Mouse (Mus musculus): ENCODE measurements at regions not wholly inside any gene's neighbourhood (a gene's known extent, or its start where the extent isn't known, plus 50 kb on each side); places are given as distances from the start of the nearest gene placed in this dataset.

- peak; percentile 64 for DNase-seq (ENCODE audit: low spot score)
These were observed 365.1 kb downstream of the Dmrt2 start for GRCm38 (mm10) chr19:26037270-26037669.

- DNase-seq (ENCODE audit: low spot score), result no peak
These were observed 379.4 kb downstream of the Dmrt2 start for GRCm38 (mm10) chr19:26051478-26052215.

- DNase-seq (ENCODE audit: low spot score), result no peak
These were observed 387.5 kb downstream of the Dmrt2 start for GRCm38 (mm10) chr19:26059668-26060067.

- no peak for DNase-seq (ENCODE audit: low spot score)
These were observed 396.3 kb downstream of the Dmrt2 start for GRCm38 (mm10) chr19:26068553-26068952.

- DNase-seq (ENCODE audit: low spot score), result peak; percentile 31
These were observed 397.7 kb downstream of the Dmrt2 start for GRCm38 (mm10) chr19:26069908-26070307.

- no peak for DNase-seq (ENCODE audit: low spot score)
These were observed 416.1 kb downstream of the Dmrt2 start for GRCm38 (mm10) chr19:26088318-26088717.

GRCm38 (mm10) chr19:26091386-26091785, 419.2 kb downstream of the Dmrt2 start:
- DNase-seq (ENCODE audit: low spot score), result no peak

- DNase-seq (ENCODE audit: low spot score), result no peak
These were observed 421.6 kb downstream of the Dmrt2 start for GRCm38 (mm10) chr19:26093844-26094243.

GRCm38 (mm10) chr19:26114326-26114725, 442.1 kb downstream of the Dmrt2 start:
- DNase-seq (ENCODE audit: low spot score), result no peak

GRCm38 (mm10) chr19:26128423-26128822, 456.2 kb downstream of the Dmrt2 start:
- DNase-seq (ENCODE audit: low spot score), result no peak

GRCm38 (mm10) chr19:26134385-26134784, 462.2 kb downstream of the Dmrt2 start:
- no peak for DNase-seq (ENCODE audit: low spot score)

GRCm38 (mm10) chr19:26135398-26136104, 463.3 kb downstream of the Dmrt2 start:
- peak; percentile 81 for DNase-seq (ENCODE audit: low spot score)

GRCm38 (mm10) chr19:26140647-26141046, 464.2 kb upstream of the Smarca2 start:
- DNase-seq (ENCODE audit: low spot score), result no peak

- no peak for DNase-seq (ENCODE audit: low spot score)
These were observed 461.3 kb upstream of the Smarca2 start for GRCm38 (mm10) chr19:26143539-26143938.

- no peak for DNase-seq (ENCODE audit: low spot score)
These were observed 453.6 kb upstream of the Smarca2 start for GRCm38 (mm10) chr19:26151216-26151615.

GRCm38 (mm10) chr19:26164993-26165392, 439.9 kb upstream of the Smarca2 start:
- peak; percentile 27 for DNase-seq (ENCODE audit: low spot score)

GRCm38 (mm10) chr19:26181774-26182173, 423.1 kb upstream of the Smarca2 start:
- DNase-seq (ENCODE audit: low spot score), result peak; percentile 49

- DNase-seq (ENCODE audit: low spot score), result no peak
These were observed 419.8 kb upstream of the Smarca2 start for GRCm38 (mm10) chr19:26185012-26185411.

- no peak for DNase-seq (ENCODE audit: low spot score)
These were observed 414.0 kb upstream of the Smarca2 start for GRCm38 (mm10) chr19:26190803-26191202.

- peak; percentile 6 for DNase-seq (ENCODE audit: low spot score)
These were observed 411.2 kb upstream of the Smarca2 start for GRCm38 (mm10) chr19:26193664-26194063.

- no peak for DNase-seq (ENCODE audit: low spot score)
These were observed 396.1 kb upstream of the Smarca2 start for GRCm38 (mm10) chr19:26208760-26209159.

GRCm38 (mm10) chr19:26234539-26234938, 370.3 kb upstream of the Smarca2 start:
- DNase-seq (ENCODE audit: low spot score), result no peak

GRCm38 (mm10) chr19:26244067-26244466, 360.8 kb upstream of the Smarca2 start:
- no peak for DNase-seq (ENCODE audit: low spot score)
